ENCODE assay signal across 14 mouse cellular contexts in the genomic region with DNA sequence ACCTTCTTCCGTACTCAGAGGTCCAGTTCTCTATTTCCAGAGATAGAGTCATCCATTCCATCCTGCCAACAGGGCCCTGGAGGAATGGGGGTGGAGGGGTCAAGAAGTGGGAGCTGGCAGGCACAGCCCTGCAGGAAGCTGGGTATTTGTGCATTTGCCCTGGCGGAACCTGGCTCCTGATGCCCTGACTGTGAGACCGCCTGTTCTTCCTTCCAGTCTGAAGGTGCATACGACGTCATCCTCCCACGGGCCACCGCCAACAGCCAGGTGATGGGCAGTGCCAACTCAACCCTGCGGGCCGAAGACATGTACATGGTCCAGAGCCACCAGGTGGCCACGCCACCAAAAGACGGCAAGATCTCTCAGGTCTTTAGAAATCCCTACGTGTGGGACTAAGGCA. TPM values are rescaled to one million over a fixed set of nuclear protein-coding genes. Genes with fewer than 3 reads are reported as not detected.
DNase-seq lines count a peak whose midpoint lies in the region.
"Had no signal": no experiment of that assay in that cellular context is flagged by ENCODE, and none has a peak within 500 bp of the region (broad histone marks: within the 10 kb centered on the region; RNA-seq: fewer than 3 reads in every experiment).

No protein-coding gene starts in this region.

- no peak overlapping the region for H3K4me3 ChIP-seq in heart, embryonic 10.5 days
- H3K4me3 ChIP-seq: erythroblast, embryonic 14.5 days; forebrain, embryonic 15.5 days; midbrain, embryonic 15.5 days had no signal

- H3K9me3 ChIP-seq in heart, embryonic 10.5 days: no peaks in the 10 kb centered on the region
- H3K9me3 ChIP-seq: forebrain, embryonic 15.5 days; midbrain, embryonic 15.5 days had no signal

- peak overlapping the region; percentile 79; the same call in 1 of the 2 replicates for H3K27ac ChIP-seq in heart, embryonic 10.5 days
- H3K27ac ChIP-seq: forebrain, embryonic 15.5 days; hindbrain, postnatal 0 days; midbrain, embryonic 15.5 days had no signal

- intact Hi-C loops in heart, postnatal 36 days (cut with DNase I): no loop called here

- H3K4me1 ChIP-seq in heart, embryonic 10.5 days: peaks cover 48% of the 10 kb centered on the region

- H3K27me3 ChIP-seq in heart, embryonic 10.5 days (ENCODE audit: insufficient read depth, poor library complexity, severe bottlenecking): no peaks in the 10 kb centered on the region
- H3K27me3 ChIP-seq: forebrain, embryonic 15.5 days; midbrain, embryonic 15.5 days had no signal

- peaks cover 69% of the 10 kb centered on the region for H3K36me3 ChIP-seq in heart, embryonic 10.5 days
- H3K36me3 ChIP-seq: forebrain, embryonic 15.5 days; midbrain, embryonic 15.5 days had no signal

- WGBS in heart, embryonic 10.5 days: 90% methylated on average over 12 of the region's 12 CpGs

- no peak for DNase-seq in heart, embryonic 10.5 days (ENCODE audit: low spot score)
- DNase-seq in heart, postnatal 36 days: no peak
- DNase-seq in testis, postnatal 10 days (ENCODE audit: low spot score): peak; percentile 40
- no peak for DNase-seq in testis, postnatal 14 days (ENCODE audit: low spot score)
- peak; percentile 73 to 75 for DNase-seq in cerebellum, postnatal 10 days
- no peak for DNase-seq in layer of hippocampus, adult 9-11 months
- DNase-seq in layer of hippocampus, postnatal 10 days (ENCODE audit: low spot score in 2 of 2): no peak
- DNase-seq: heart, adult 18-20 months; heart, postnatal 14 days; thymus, adult 2 months had no signal

RNA-seq across cellular contexts. Expression of gene Gprc5c, which starts 17.3 kb away (rescaled TPM):
- polyA plus RNA-seq in heart, embryonic 10.5 days (2016; fragmentation: Nextera tagmentation; extraction: Ambion mirVana): 36.6 and 46.3 TPM in 2 replicates
- 10 to 100 TPM; 10.2 to 11.2 TPM for total RNA-seq in heart, postnatal 36 days (2021)
- total RNA-seq in layer of hippocampus, postnatal 10 days (2021): 1 to 10 TPM; 3.9 to 5.1 TPM

RNA-seq across cellular contexts. Expression of gene Cd300a, which starts 21.6 kb away (rescaled TPM):
- polyA plus RNA-seq in heart, embryonic 10.5 days (2016; fragmentation: Nextera tagmentation; extraction: Ambion mirVana): 0.46 and 0.62 TPM in 2 replicates
- total RNA-seq in heart, postnatal 36 days (2021): 1 to 10 TPM; 1.6 to 1.8 TPM
- under 1 TPM; 0.62 TPM for total RNA-seq in layer of hippocampus, postnatal 10 days (2021)
- polyA plus RNA-seq: erythroblast, embryonic 14.5 days had no signal

Comparison
In these comparisons a context has a peak if more than half of its experiments do, and no peak if none do; other contexts are left out.
1. DNase-seq: peak in testis, postnatal 10 days (single experiment) and cerebellum, postnatal 10 days (2 of 2); none in heart, embryonic 10.5 days (single experiment), heart, postnatal 36 days (0 of 2), testis, postnatal 14 days (single experiment), layer of hippocampus, adult 9-11 months (single experiment) and layer of hippocampus, postnatal 10 days (0 of 2).